Mouse (Mus musculus) ovary, postnatal 36 days (tissue): ENCODE measurements around the gene Dpep1.

Source experiments
- DNase-seq: peaks from one replicate; pipeline ENCODE4 v3.0.0; 2022; ENCODE audit warnings: low spot score, mixed read lengths

Dpep1 gene

DNA sequence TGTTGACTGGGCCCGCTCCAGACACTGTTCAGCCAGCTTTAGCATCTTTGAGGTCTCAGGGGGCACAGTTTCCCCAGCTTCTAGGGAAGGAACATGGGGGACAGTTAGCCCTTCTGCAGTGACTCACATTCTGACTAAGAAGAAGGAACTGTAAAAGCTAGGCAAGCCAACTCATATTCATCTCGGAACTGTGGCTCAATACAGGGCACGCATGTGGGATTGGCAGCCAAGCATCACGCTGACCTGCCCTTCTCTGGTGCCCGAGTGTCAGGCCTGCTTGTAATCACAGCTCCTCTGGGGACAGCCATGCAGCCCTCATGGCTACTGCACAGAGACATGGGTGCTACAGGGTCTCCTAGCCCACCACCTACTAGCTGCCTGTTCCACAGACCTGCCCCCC is 64.9 kb downstream of the Dpep1 start:
- no peak for DNase-seq
